Mouse (Mus musculus) bone marrow macrophage, adult 2 months (primary cell): ENCODE measurements around the gene Gpr84.

Experiments used
- CTCF ChIP-seq: IDR thresholded peaks from 2 replicates; pipeline ENCODE4 v1.5.1; 2012; ENCODE audit warnings: low read depth, mild to moderate bottlenecking, low read length, moderate library complexity
- POLR2A ChIP-seq: IDR thresholded peaks from 2 replicates; pipeline ENCODE4 v1.6.1; 2012; ENCODE audit warnings: mild to moderate bottlenecking, low read depth, low read length, borderline replicate concordance

GRCm38 (mm10) chr15:103289600-103289999 lies 20.8 kb downstream of the Gpr84 start:
- TF ChIP-seq CTCF (no peak), POLR2A (no peak)
